Mouse (Mus musculus): ENCODE results near the gene Nfx1. TPM values are rescaled to one million over a fixed set of nuclear protein-coding genes. Genes with fewer than 3 reads are reported as not detected.

The Nfx1 gene
- total and polyA plus RNA-seq, 2 experiments from 2014 or later, result 58.6 to 63.8 TPM

- Histone ChIP-seq H3K27ac (no peak overlapping the region), H3K27me3 (ENCODE audit: insufficient read depth, low read length) (no peaks in the 10 kb centered on the region), H3K9me3 (ENCODE audit: low read length) (no peaks in the 10 kb centered on the region), H3K4me1 (ENCODE audit: insufficient read depth, low read length) (no peaks in the 10 kb centered on the region), H3K9ac (replicated peaks; ENCODE audit: low read length) (no peak overlapping the region), H3K36me3 (ENCODE audit: insufficient read depth, low read length) (peaks cover 81% of the 10 kb centered on the region), H3K4me2 (ENCODE audit: low read depth, low read length) (no peak overlapping the region), H3K4me3 (ENCODE audit: low read length) (no peak overlapping the region)
- 98% methylated on average over 6 of the region's 6 CpGs for WGBS
- ATAC-seq (no peak), DNase-seq (ENCODE audit: low spot score) (no peak)
- TF ChIP-seq CTCF (IDR thresholded peaks at IDR 0.05; ENCODE audit: low read depth), result no peak
Measured at GRCm38 (mm10) chr4:40996302-40996701, 25.6 kb downstream of the Nfx1 start.

- ATAC-seq (no peak), DNase-seq (ENCODE audit: low spot score) (no peak)
- H3K4me3 ChIP-seq (ENCODE audit: low read length), result no peak overlapping the region
- peaks cover 79% of the 10 kb centered on the region for H3K36me3 ChIP-seq (ENCODE audit: insufficient read depth, low read length)
- H3K4me1 ChIP-seq (ENCODE audit: insufficient read depth, low read length), result no peaks in the 10 kb centered on the region
- H3K9me3 ChIP-seq (ENCODE audit: low read length), result no peaks in the 10 kb centered on the region
- no peak for TF ChIP-seq CTCF (IDR thresholded peaks at IDR 0.05; ENCODE audit: low read depth)
- no peak overlapping the region for H3K9ac ChIP-seq (replicated peaks; ENCODE audit: low read length)
- no peak overlapping the region for H3K4me2 ChIP-seq (ENCODE audit: low read depth, low read length)
- H3K27ac ChIP-seq, result no peak overlapping the region
- no peaks in the 10 kb centered on the region for H3K27me3 ChIP-seq (ENCODE audit: insufficient read depth, low read length)
- 96% methylated on average over 4 of the region's 4 CpGs for WGBS
Measured at GRCm38 (mm10) chr4:40997916-40998315, 27.2 kb downstream of the Nfx1 start.

- Histone ChIP-seq H3K4me1 (ENCODE audit: insufficient read depth, low read length) (no peaks in the 10 kb centered on the region), H3K27ac (no peak overlapping the region), H3K9me3 (ENCODE audit: low read length) (no peaks in the 10 kb centered on the region), H3K27me3 (ENCODE audit: insufficient read depth, low read length) (no peaks in the 10 kb centered on the region), H3K4me2 (ENCODE audit: low read depth, low read length) (no peak overlapping the region), H3K36me3 (ENCODE audit: insufficient read depth, low read length) (peaks cover 78% of the 10 kb centered on the region), H3K9ac (replicated peaks; ENCODE audit: low read length) (no peak overlapping the region), H3K4me3 (ENCODE audit: low read length) (no peak overlapping the region)
- 86% methylated on average over 1 of the region's 1 CpGs for WGBS
- ATAC-seq (no peak), DNase-seq (ENCODE audit: low spot score) (no peak)
- no peak for TF ChIP-seq CTCF (IDR thresholded peaks at IDR 0.05; ENCODE audit: low read depth)
Measured at GRCm38 (mm10) chr4:41000271-41000670, 29.6 kb downstream of the Nfx1 start.

- DNase-seq (ENCODE audit: low spot score) (no peak), ATAC-seq (no peak)
- Histone ChIP-seq H3K4me1 (ENCODE audit: insufficient read depth, low read length) (no peaks in the 10 kb centered on the region), H3K4me3 (ENCODE audit: low read length) (no peak overlapping the region), H3K27me3 (ENCODE audit: insufficient read depth, low read length) (no peaks in the 10 kb centered on the region), H3K4me2 (ENCODE audit: low read depth, low read length) (no peak overlapping the region), H3K27ac (no peak overlapping the region), H3K9me3 (ENCODE audit: low read length) (no peaks in the 10 kb centered on the region), H3K36me3 (ENCODE audit: insufficient read depth, low read length) (peaks cover 73% of the 10 kb centered on the region), H3K9ac (replicated peaks; ENCODE audit: low read length) (no peak overlapping the region)
- WGBS, result 90% methylated on average over 9 of the region's 9 CpGs
- no peak for TF ChIP-seq CTCF (IDR thresholded peaks at IDR 0.05; ENCODE audit: low read depth)
Measured at GRCm38 (mm10) chr4:41000842-41001639, 30.3 kb downstream of the Nfx1 start.

- no peak for TF ChIP-seq CTCF (IDR thresholded peaks at IDR 0.05; ENCODE audit: low read depth)
- H3K27ac ChIP-seq, result no peak overlapping the region
- no peaks in the 10 kb centered on the region for H3K27me3 ChIP-seq (ENCODE audit: insufficient read depth, low read length)
- H3K4me2 ChIP-seq (ENCODE audit: low read depth, low read length), result no peak overlapping the region
- no peak overlapping the region for H3K9ac ChIP-seq (replicated peaks; ENCODE audit: low read length)
- DNase-seq (ENCODE audit: low spot score) (no peak), ATAC-seq (no peak)
- no peaks in the 10 kb centered on the region for H3K9me3 ChIP-seq (ENCODE audit: low read length)
- H3K36me3 ChIP-seq (ENCODE audit: insufficient read depth, low read length), result peaks cover 62% of the 10 kb centered on the region
- no peaks in the 10 kb centered on the region for H3K4me1 ChIP-seq (ENCODE audit: insufficient read depth, low read length)
- 92% methylated on average over 3 of the region's 3 CpGs for WGBS
- H3K4me3 ChIP-seq (ENCODE audit: low read length), result no peak overlapping the region
Measured at GRCm38 (mm10) chr4:41013351-41013750, 42.6 kb downstream of the Nfx1 start.

- Histone ChIP-seq H3K27me3 (ENCODE audit: insufficient read depth, low read length) (no peaks in the 10 kb centered on the region), H3K9me3 (ENCODE audit: low read length) (no peaks in the 10 kb centered on the region), H3K4me1 (ENCODE audit: insufficient read depth, low read length) (no peaks in the 10 kb centered on the region), H3K4me3 (ENCODE audit: low read length) (no peak overlapping the region), H3K4me2 (ENCODE audit: low read depth, low read length) (no peak overlapping the region), H3K36me3 (ENCODE audit: insufficient read depth, low read length) (peaks cover 49% of the 10 kb centered on the region; the same call in 1 of the 2 replicates), H3K27ac (no peak overlapping the region), H3K9ac (replicated peaks; ENCODE audit: low read length) (no peak overlapping the region)
- no peak for ATAC-seq
- 94% methylated on average over 5 of the region's 5 CpGs for WGBS
- TF ChIP-seq CTCF (IDR thresholded peaks at IDR 0.05; ENCODE audit: low read depth), result no peak
- DNase-seq (ENCODE audit: low spot score), result no peak
Measured at GRCm38 (mm10) chr4:41015798-41016197, 45.1 kb downstream of the Nfx1 start.

GRCm38 (mm10) chr4:41021094-41021493 is 50.4 kb downstream of the Nfx1 start:
- DNase-seq (ENCODE audit: low spot score) (no peak), ATAC-seq (no peak)
- no peak overlapping the region for H3K4me2 ChIP-seq (ENCODE audit: low read depth, low read length)
- H3K4me1 ChIP-seq (ENCODE audit: insufficient read depth, low read length), result no peaks in the 10 kb centered on the region
- WGBS, result 87% methylated on average over 5 of the region's 5 CpGs
- no peak overlapping the region for H3K4me3 ChIP-seq (ENCODE audit: low read length)
- H3K27ac ChIP-seq, result no peak overlapping the region
- H3K9me3 ChIP-seq (ENCODE audit: low read length), result no peaks in the 10 kb centered on the region
- TF ChIP-seq CTCF (IDR thresholded peaks at IDR 0.05; ENCODE audit: low read depth), result peak; percentile 4; the same call in 1 of the 2 replicates
- H3K9ac ChIP-seq (replicated peaks; ENCODE audit: low read length), result no peak overlapping the region
- no peaks in the 10 kb centered on the region for H3K27me3 ChIP-seq (ENCODE audit: insufficient read depth, low read length)
- peaks cover 30% of the 10 kb centered on the region for H3K36me3 ChIP-seq (ENCODE audit: insufficient read depth, low read length)
